ENCODE assay signal across 35 mouse cellular contexts in genomic region chr6:100244474-100244873, GRCm38 (mm10).
"Had no signal": no experiment of that assay in that cellular context is flagged by ENCODE, and none has a peak within 500 bp of the region (broad histone marks: within the 10 kb centered on the region; RNA-seq: fewer than 3 reads in every experiment).

No protein-coding gene starts in this region.

- DNase-seq: heart, postnatal 10 days; heart, postnatal 14 days; heart, postnatal 36 days; heart, postnatal 4 days; kidney, adult 11 months; kidney, adult 18-20 months; kidney, adult 2 months; kidney, adult 8-10 months; kidney, adult 9 months; kidney, postnatal 10 days; kidney, postnatal 14 days; kidney, postnatal 25 days; kidney, postnatal 36 days; kidney, postnatal 4 days; layer of hippocampus, adult 9-11 months; layer of hippocampus, postnatal 36 days had no signal

- ATAC-seq: hindbrain, embryonic 16.5 days; hindbrain, postnatal 0 days; inflammation-experienced regulatory T-cells, adult 6 months; intestine, embryonic 15.5 days; intestine, embryonic 16.5 days; intestine, postnatal 0 days had no signal

- H3K9me3 ChIP-seq: heart, embryonic 12.5 days; heart, embryonic 13.5 days; heart, embryonic 15.5 days; hindbrain, embryonic 10.5 days; hindbrain, embryonic 12.5 days; hindbrain, embryonic 13.5 days; hindbrain, embryonic 15.5 days; intestine, embryonic 15.5 days; kidney, embryonic 15.5 days had no signal

- H3K4me1 ChIP-seq: hindbrain, embryonic 12.5 days had no signal

- H3K27me3 ChIP-seq: heart, embryonic 12.5 days; heart, embryonic 13.5 days; heart, embryonic 15.5 days; hindbrain, embryonic 12.5 days; hindbrain, embryonic 13.5 days; hindbrain, embryonic 15.5 days; intestine, embryonic 15.5 days; kidney, embryonic 15.5 days had no signal

- H3K36me3 ChIP-seq: heart, embryonic 12.5 days; heart, embryonic 15.5 days; hindbrain, embryonic 10.5 days; hindbrain, embryonic 12.5 days; hindbrain, embryonic 13.5 days; hindbrain, embryonic 15.5 days; intestine, embryonic 15.5 days; kidney, embryonic 15.5 days had no signal

- H3K4me2 ChIP-seq: heart, embryonic 11.5 days; heart, embryonic 12.5 days; heart, embryonic 13.5 days; heart, embryonic 15.5 days; hindbrain, embryonic 12.5 days; hindbrain, embryonic 13.5 days; hindbrain, embryonic 14.5 days; hindbrain, embryonic 15.5 days; intestine, embryonic 15.5 days; kidney, embryonic 15.5 days had no signal

- H3K4me3 ChIP-seq: heart, embryonic 12.5 days; heart, embryonic 13.5 days; heart, embryonic 15.5 days; hindbrain, embryonic 10.5 days; hindbrain, embryonic 12.5 days; hindbrain, embryonic 13.5 days; hindbrain, embryonic 15.5 days; intestine, embryonic 15.5 days; kidney, embryonic 15.5 days; layer of hippocampus, adult 2 months; left cerebral cortex, adult 2 months had no signal

- H3K9ac ChIP-seq: heart, embryonic 12.5 days; heart, embryonic 13.5 days; heart, embryonic 15.5 days; hindbrain, embryonic 12.5 days; hindbrain, embryonic 13.5 days; hindbrain, embryonic 14.5 days; hindbrain, embryonic 15.5 days; intestine, embryonic 15.5 days; kidney, embryonic 15.5 days had no signal

- H3K27ac ChIP-seq: heart, embryonic 13.5 days; heart, embryonic 15.5 days; hindbrain, embryonic 10.5 days; hindbrain, embryonic 12.5 days; hindbrain, embryonic 13.5 days; hindbrain, embryonic 14.5 days; hindbrain, embryonic 15.5 days; hindbrain, postnatal 0 days; intestine, embryonic 15.5 days; kidney, embryonic 15.5 days; kidney, postnatal 0 days; layer of hippocampus, adult 2 months; left cerebral cortex, adult 2 months had no signal
